Mouse (Mus musculus) hindbrain, embryonic 16.5 days (tissue): ENCODE results near the gene Numa1. TPM values are rescaled to one million over a fixed set of nuclear protein-coding genes. Genes with fewer than 3 reads are reported as not detected.
"Not testable (repeated sequence)": the region's sequence is repeated elsewhere in the genome, so short reads cannot be mapped to it uniquely, and the experiment has no call there.

Experiments
- ATAC-seq: fragments of 200-750 bp; cut with Nextera tagmentation; 2 replicates; pipeline ENCODE4 v1.8.0; 2017; ENCODE audit warnings: moderate TSS enrichment, moderate library complexity
- H3K27ac ChIP-seq: fragments of 300-500 bp; sonication (generic); 2 replicates; pipeline ENCODE4 v1.5.1; 2014; ENCODE audit warnings: low read depth, mild to moderate bottlenecking, control low read depth, low read length, moderate library complexity
- H3K27me3 ChIP-seq: fragments of 300-500 bp; sonication (generic); replicated peaks from 2 replicates; pipeline ENCODE4 v1.6.1; 2014; ENCODE audit warnings: low read length; ENCODE audit not compliant: control insufficient read depth, insufficient read depth
- H3K36me3 ChIP-seq: fragments of 300-500 bp; sonication (generic); 2 replicates; pipeline ENCODE4 v1.6.1; 2014; ENCODE audit warnings: mild to moderate bottlenecking, low read length, moderate library complexity, mixed read lengths; ENCODE audit not compliant: control insufficient read depth, insufficient read depth
- H3K4me1 ChIP-seq: fragments of 300-500 bp; sonication (generic); 2 replicates; pipeline ENCODE4 v1.6.1; 2014; ENCODE audit warnings: low read depth, low read length; ENCODE audit not compliant: control insufficient read depth, insufficient read depth
- H3K4me2 ChIP-seq: fragments of 300-500 bp; sonication (generic); 2 replicates; pipeline ENCODE4 v1.6.1; 2014; ENCODE audit warnings: mild to moderate bottlenecking, low read length, control low read depth, moderate library complexity
- H3K4me3 ChIP-seq: fragments of 300-500 bp; sonication (generic); 2 replicates; pipeline ENCODE4 v1.5.1; 2014; ENCODE audit warnings: mild to moderate bottlenecking, low read length, control low read depth, moderate library complexity
- H3K9ac ChIP-seq: fragments of 300-500 bp; sonication (generic); 2 replicates; pipeline ENCODE4 v1.6.1; 2014; ENCODE audit warnings: low read depth, mild to moderate bottlenecking, control low read depth, low read length, moderate library complexity
- H3K9me3 ChIP-seq: fragments of 300-500 bp; sonication (generic); 2 replicates; pipeline ENCODE4 v1.6.1; 2014; ENCODE audit warnings: mild to moderate bottlenecking, low read length, moderate library complexity; ENCODE audit not compliant: control insufficient read depth
- WGBS: fragments of 180-500 bp; shearing (Covaris S2); extraction: QIAGEN DNeasy Blood & Tissue Kit; methylation state at CpG from one replicate; pipeline ENCODE4 v1.1.7; 2014; 5-methylcytosine and 5-hydroxymethylcytosine counted together
- polyA plus RNA-seq: library from polyadenylated mRNA; unstranded; fragments of >200 nt; fragmentation: Nextera tagmentation; extraction: Ambion mirVana; gene quantifications from 2 replicates; pipeline ENCODE4 v1.2.1, GENCODE M21; 2015

The Numa1 gene
- polyA plus RNA-seq, 1 experiment from 2014 or later, result 32.7 TPM

- Histone ChIP-seq H3K9ac (no peak overlapping the region), H3K4me1 (peaks cover 6% of the 10 kb centered on the region; the same call in 1 of the 2 replicates), H3K4me3 (no peak overlapping the region), H3K9me3 (no peaks in the 10 kb centered on the region), H3K36me3 (no peaks in the 10 kb centered on the region), H3K27ac (no peak overlapping the region), H3K4me2 (no peak overlapping the region), H3K27me3 (no peaks in the 10 kb centered on the region)
- 91% methylated on average over 3 of the region's 3 CpGs for WGBS
- ATAC-seq, result no peak
These were observed 5.8 kb upstream of the Numa1 start for GRCm38 (mm10) chr7:101928093-101928492.

GRCm38 (mm10) chr7:101932551-101932950 is 1.4 kb upstream of the Numa1 start:
- H3K36me3 ChIP-seq, result no peaks in the 10 kb centered on the region
- H3K4me2 ChIP-seq, result peak overlapping the region; percentile 75; the same call in 1 of the 2 replicates
- no peaks in the 10 kb centered on the region for H3K27me3 ChIP-seq
- H3K4me1 ChIP-seq, result peaks cover 22% of the 10 kb centered on the region
- no peak overlapping the region for H3K27ac ChIP-seq
- WGBS, result 95% methylated on average over 1 of the region's 1 CpGs
- no peak overlapping the region for H3K4me3 ChIP-seq
- H3K9ac ChIP-seq, result no peak overlapping the region
- H3K9me3 ChIP-seq, result no peaks in the 10 kb centered on the region
- ATAC-seq, result no peak

DNA sequence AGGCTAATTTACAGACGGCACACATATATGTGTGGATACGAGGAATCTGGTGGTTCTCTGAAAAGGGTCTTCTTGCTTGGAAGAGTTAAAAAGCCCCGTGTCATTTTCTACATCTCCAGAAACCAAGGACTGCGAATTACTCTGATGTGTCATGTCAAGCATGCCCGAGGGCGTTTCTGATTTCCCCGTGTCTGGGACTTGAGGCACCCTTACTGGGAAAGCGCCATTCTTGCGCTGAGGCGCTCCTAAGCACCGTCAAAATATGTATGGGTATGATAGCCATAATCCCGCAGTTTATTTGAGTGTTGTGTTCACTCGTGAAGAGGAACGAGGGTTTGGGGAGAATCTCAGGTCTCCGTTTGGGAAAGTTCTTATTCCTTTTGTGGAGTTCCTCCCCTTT is 611 bp upstream of the Numa1 start:
- H3K36me3 ChIP-seq, result no peaks in the 10 kb centered on the region
- peak overlapping the region; percentile 49 for H3K27ac ChIP-seq

GRCm38 (mm10) chr7:101935957-101936356 is 2.0 kb downstream of the Numa1 start:
- Histone ChIP-seq H3K9ac (no peak overlapping the region), H3K27ac (no peak overlapping the region), H3K4me2 (no peak overlapping the region), H3K4me3 (no peak overlapping the region), H3K36me3 (no peaks in the 10 kb centered on the region), H3K27me3 (no peaks in the 10 kb centered on the region), H3K4me1 (peaks cover 22% of the 10 kb centered on the region), H3K9me3 (no peaks in the 10 kb centered on the region)
- WGBS, result 94% methylated on average over 4 of the region's 4 CpGs
- no peak for ATAC-seq

More for the DNA sequence above, 611 bp upstream of the Numa1 start:
- Histone ChIP-seq H3K9me3 (no peaks in the 10 kb centered on the region), H3K4me2 (peak overlapping the region; percentile 75), H3K4me3 (peak overlapping the region; percentile 71), H3K27me3 (no peaks in the 10 kb centered on the region), H3K9ac (peak overlapping the region; percentile 67), H3K4me1 (peaks cover 22% of the 10 kb centered on the region)
- peak; percentile 35 for ATAC-seq
- 7% methylated on average over 15 of the region's 15 CpGs for WGBS

DNA sequence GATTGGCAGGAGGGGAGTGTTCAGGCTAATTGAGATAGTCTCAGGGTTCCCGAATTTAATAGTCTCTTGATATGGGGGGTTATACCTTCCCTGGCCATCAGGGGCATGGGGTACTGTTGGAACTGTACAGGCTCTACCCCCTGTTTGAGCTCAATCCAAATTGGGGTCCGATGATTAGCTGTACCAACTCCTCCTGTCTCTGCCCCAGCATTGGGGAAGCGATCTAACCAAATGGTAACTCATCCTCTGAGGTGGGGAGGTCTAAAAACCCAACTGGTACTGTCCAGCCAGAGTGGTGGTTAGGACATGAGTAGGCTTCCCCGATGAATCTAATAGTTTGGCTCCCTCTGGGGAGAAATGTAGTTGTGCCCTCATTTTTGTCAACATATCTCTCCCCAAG is 3.1 kb downstream of the Numa1 start:
- H3K4me3 ChIP-seq, result no peak overlapping the region
- WGBS, result 97% methylated on average over 4 of the region's 4 CpGs
- peaks cover 22% of the 10 kb centered on the region for H3K4me1 ChIP-seq
- H3K36me3 ChIP-seq, result no peaks in the 10 kb centered on the region
- no peaks in the 10 kb centered on the region for H3K9me3 ChIP-seq
- H3K4me2 ChIP-seq, result no peak overlapping the region
- ATAC-seq, result no peak
- H3K27ac ChIP-seq, result no peak overlapping the region
- H3K27me3 ChIP-seq, result no peaks in the 10 kb centered on the region
- H3K9ac ChIP-seq, result no peak overlapping the region

DNA sequence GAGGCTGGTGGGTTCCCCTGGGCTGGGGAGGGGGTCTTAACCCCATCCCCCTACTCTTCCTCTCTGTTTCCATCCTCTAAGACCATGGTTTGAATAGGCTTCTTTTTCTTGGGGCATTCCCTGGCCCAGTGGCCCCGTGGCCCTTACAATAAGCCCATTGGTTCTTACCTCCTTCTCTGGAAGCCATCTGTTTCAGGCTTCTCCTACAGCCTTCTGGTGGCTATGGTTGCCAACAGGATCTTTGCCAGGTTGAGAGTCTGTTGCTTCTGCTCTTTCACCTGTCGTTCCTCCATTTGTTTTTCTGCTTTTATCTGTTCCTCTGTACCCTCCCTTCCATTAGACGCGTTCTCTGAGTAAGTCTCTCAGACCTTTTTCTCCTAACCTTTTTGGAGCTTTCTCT is 3.7 kb downstream of the Numa1 start:
- Histone ChIP-seq H3K9ac (no peak overlapping the region), H3K4me1 (peaks cover 20% of the 10 kb centered on the region), H3K9me3 (no peaks in the 10 kb centered on the region), H3K4me3 (no peak overlapping the region), H3K27me3 (no peaks in the 10 kb centered on the region), H3K4me2 (no peak overlapping the region), H3K36me3 (no peaks in the 10 kb centered on the region), H3K27ac (no peak overlapping the region)
- 89% methylated on average over 4 of the region's 4 CpGs for WGBS
- ATAC-seq, result no peak

GRCm38 (mm10) chr7:101938348-101938747 is 4.4 kb downstream of the Numa1 start:
- Histone ChIP-seq H3K4me3 (no peak overlapping the region), H3K4me2 (no peak overlapping the region), H3K9ac (no peak overlapping the region), H3K9me3 (no peaks in the 10 kb centered on the region), H3K36me3 (no peaks in the 10 kb centered on the region), H3K4me1 (peaks cover 15% of the 10 kb centered on the region), H3K27me3 (no peaks in the 10 kb centered on the region), H3K27ac (no peak overlapping the region)
- 91% methylated on average over 2 of the region's 2 CpGs for WGBS
- ATAC-seq, result no peak

GRCm38 (mm10) chr7:101939758-101940157 is 5.8 kb downstream of the Numa1 start:
- Histone ChIP-seq H3K9me3 (no peaks in the 10 kb centered on the region), H3K4me1 (peaks cover 12% of the 10 kb centered on the region), H3K4me2 (no peak overlapping the region), H3K36me3 (no peaks in the 10 kb centered on the region), H3K27ac (no peak overlapping the region), H3K4me3 (no peak overlapping the region), H3K27me3 (no peaks in the 10 kb centered on the region), H3K9ac (no peak overlapping the region)
- 93% methylated on average over 4 of the region's 4 CpGs for WGBS
- ATAC-seq, result no peak

GRCm38 (mm10) chr7:101949008-101949407 is 15.1 kb downstream of the Numa1 start:
- not testable (repeated sequence) for H3K27ac ChIP-seq, H3K36me3 ChIP-seq, H3K27me3 ChIP-seq, H3K4me1 ChIP-seq, H3K4me3 ChIP-seq, H3K9ac ChIP-seq, ATAC-seq, H3K9me3 ChIP-seq, H3K4me2 ChIP-seq
- 91% methylated on average over 5 of the region's 5 CpGs for WGBS

- ATAC-seq, result no peak
- Histone ChIP-seq H3K4me2 (no peak overlapping the region), H3K4me1 (no peaks in the 10 kb centered on the region), H3K4me3 (no peak overlapping the region), H3K9me3 (no peaks in the 10 kb centered on the region), H3K27ac (no peak overlapping the region), H3K36me3 (no peaks in the 10 kb centered on the region), H3K9ac (no peak overlapping the region), H3K27me3 (no peaks in the 10 kb centered on the region)
- WGBS, result 91% methylated on average over 1 of the region's 1 CpGs
These were observed 17.7 kb downstream of the Numa1 start for GRCm38 (mm10) chr7:101951648-101952047.
